Mouse (Mus musculus): ENCODE data around the gene Taf1b. TPM values are rescaled to one million over a fixed set of nuclear protein-coding genes. Genes with fewer than 3 reads are reported as not detected.
"Not testable (repeated sequence)": the region's sequence is repeated elsewhere in the genome, so short reads cannot be mapped to it uniquely, and the experiment has no call there.

Taf1b gene
- polyA plus RNA-seq, 1 experiment from 2014 or later, result 12.8 TPM

DNA sequence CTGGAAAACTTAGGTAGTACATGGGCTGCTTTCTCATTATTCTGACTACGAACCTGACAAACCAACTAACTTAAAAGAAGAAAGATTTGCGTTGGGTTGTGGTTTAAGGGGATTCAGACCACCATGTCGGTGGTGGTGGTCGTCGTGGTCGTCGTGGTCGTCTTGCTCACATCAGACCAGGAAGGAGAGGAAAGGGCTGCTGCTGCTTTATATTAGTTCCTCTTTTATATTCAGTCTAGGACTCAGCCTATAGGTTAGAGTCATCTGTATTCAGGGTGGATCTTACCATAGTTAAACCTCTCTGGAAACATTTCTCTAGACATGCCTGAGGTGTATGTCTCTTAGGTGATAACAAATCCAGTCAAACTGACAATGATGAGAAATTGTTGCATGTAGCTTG lies 19.0 kb downstream of the Taf1b start:
- Histone ChIP-seq H3K4me3 (ENCODE audit: low read depth, low read length) (no peak overlapping the region), H3K36me3 (ENCODE audit: control insufficient read depth, insufficient read depth, low read length) (peaks cover 15% of the 10 kb centered on the region; the same call in 1 of the 2 replicates), H3K4me2 (replicated peaks; ENCODE audit: low read depth) (no peak overlapping the region), H3K9ac (ENCODE audit: low read length) (no peak overlapping the region), H3K27ac (replicated peaks) (no peak overlapping the region), H3K4me1 (replicated peaks; ENCODE audit: control insufficient read depth, insufficient read depth) (no peaks in the 10 kb centered on the region), H3K9me3 (ENCODE audit: control insufficient read depth, low read length) (no peaks in the 10 kb centered on the region), H3K27me3 (ENCODE audit: control insufficient read depth, insufficient read depth, low read length) (no peaks in the 10 kb centered on the region)
- TF ChIP-seq EP300 (optimal IDR thresholded peaks at IDR 0.05), result no peak
- no peak for TF ChIP-seq CTCF (IDR thresholded peaks at IDR 0.05; ENCODE audit: low read depth)
- no peak for DNase-seq (ENCODE audit: low spot score)
- ATAC-seq (ENCODE audit: low FRiP score, low TSS enrichment), result no peak
- 94% methylated on average over 8 of the region's 8 CpGs for WGBS

DNA sequence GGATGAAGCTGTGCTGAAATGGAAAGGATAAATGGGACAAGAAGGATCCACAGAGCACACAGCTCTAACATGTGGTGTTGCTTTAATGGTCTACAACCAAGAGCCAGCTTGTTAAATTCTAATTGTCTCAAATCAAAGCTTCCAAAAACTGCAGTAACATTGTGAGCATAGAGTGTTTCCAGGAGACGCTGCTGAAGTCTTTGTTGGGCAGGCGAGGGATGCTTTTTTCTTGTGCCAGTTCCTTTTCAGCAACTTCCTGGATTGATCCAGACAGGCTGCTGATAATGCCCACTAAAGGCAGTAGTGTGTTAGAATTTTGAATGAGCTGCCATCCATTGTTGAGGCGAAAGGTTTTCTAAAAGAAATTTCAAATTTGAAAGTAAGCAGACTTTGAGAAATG lies 22.9 kb downstream of the Taf1b start:
- Histone ChIP-seq H3K4me2 (replicated peaks; ENCODE audit: low read depth) (no peak overlapping the region), H3K9ac (ENCODE audit: low read length) (no peak overlapping the region), H3K9me3 (ENCODE audit: control insufficient read depth, low read length) (no peaks in the 10 kb centered on the region), H3K4me1 (replicated peaks; ENCODE audit: control insufficient read depth, insufficient read depth) (no peaks in the 10 kb centered on the region), H3K27ac (replicated peaks) (no peak overlapping the region), H3K27me3 (ENCODE audit: control insufficient read depth, insufficient read depth, low read length) (no peaks in the 10 kb centered on the region), H3K4me3 (ENCODE audit: low read depth, low read length) (no peak overlapping the region), H3K36me3 (ENCODE audit: control insufficient read depth, insufficient read depth, low read length) (peaks cover 9% of the 10 kb centered on the region; the same call in 1 of the 2 replicates)
- TF ChIP-seq EP300 (optimal IDR thresholded peaks at IDR 0.05) (no peak), CTCF (IDR thresholded peaks at IDR 0.05; ENCODE audit: low read depth) (no peak)
- WGBS, result 77% methylated on average over 3 of the region's 3 CpGs
- no peak for ATAC-seq (ENCODE audit: low FRiP score, low TSS enrichment)
- DNase-seq (ENCODE audit: low spot score), result no peak

DNA sequence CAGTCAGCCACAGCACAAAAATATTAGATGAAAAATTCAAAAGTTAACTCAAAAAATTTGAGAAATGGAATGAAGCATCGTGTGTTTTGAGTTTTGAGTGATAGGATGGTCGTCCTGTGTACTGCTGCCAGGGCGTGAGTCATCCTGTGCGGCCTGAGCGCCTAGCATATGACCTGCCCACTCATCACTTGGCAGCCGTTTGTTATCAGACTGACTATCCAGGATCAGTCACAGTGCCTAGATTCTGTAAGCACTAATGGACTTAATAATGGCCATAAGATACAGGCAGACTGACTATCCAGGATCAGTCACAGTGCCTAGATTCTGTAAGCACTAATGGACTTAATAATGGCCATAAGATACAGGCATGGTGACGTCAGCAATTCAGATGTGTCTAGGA lies 26.9 kb downstream of the Taf1b start:
- DNase-seq (ENCODE audit: low spot score); ATAC-seq (ENCODE audit: low FRiP score, low TSS enrichment); H3K36me3 ChIP-seq (ENCODE audit: control insufficient read depth, insufficient read depth, low read length); H3K27ac ChIP-seq (replicated peaks); H3K9me3 ChIP-seq (ENCODE audit: control insufficient read depth, low read length); H3K4me3 ChIP-seq (ENCODE audit: low read depth, low read length); H3K4me1 ChIP-seq (replicated peaks; ENCODE audit: control insufficient read depth, insufficient read depth); H3K9ac ChIP-seq (ENCODE audit: low read length); H3K4me2 ChIP-seq (replicated peaks; ENCODE audit: low read depth); H3K27me3 ChIP-seq (ENCODE audit: control insufficient read depth, insufficient read depth, low read length): not testable (repeated sequence)
- 85% methylated on average over 7 of the region's 7 CpGs for WGBS

DNA sequence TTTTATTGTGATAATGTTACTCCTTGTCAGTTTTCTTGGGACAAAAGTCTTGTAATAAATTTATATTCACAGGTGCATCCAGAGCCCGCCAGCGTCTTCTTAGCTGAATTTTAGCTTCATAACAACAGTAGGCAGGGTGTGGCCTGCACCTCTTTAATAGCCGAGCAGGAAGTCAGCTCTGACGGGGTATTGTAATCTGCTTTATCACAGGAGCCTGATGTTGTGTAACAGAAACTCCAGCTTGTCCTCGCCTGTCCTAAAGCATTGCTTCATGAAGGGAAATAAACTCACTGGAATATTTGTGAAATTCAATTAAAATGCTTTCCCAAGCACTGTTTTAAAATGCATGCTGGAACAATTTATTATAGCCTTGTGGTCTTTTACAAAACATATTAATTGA lies 38.2 kb downstream of the Taf1b start:
- DNase-seq (ENCODE audit: low spot score), result no peak
- H3K27me3 ChIP-seq (ENCODE audit: control insufficient read depth, insufficient read depth, low read length), result no peaks in the 10 kb centered on the region
- TF ChIP-seq EP300 (optimal IDR thresholded peaks at IDR 0.05) (no peak), CTCF (IDR thresholded peaks at IDR 0.05; ENCODE audit: low read depth) (no peak)
- H3K36me3 ChIP-seq (ENCODE audit: control insufficient read depth, insufficient read depth, low read length), result peaks cover 2% of the 10 kb centered on the region; the same call in 1 of the 2 replicates
- 48% methylated on average over 5 of the region's 5 CpGs for WGBS
- no peaks in the 10 kb centered on the region for H3K9me3 ChIP-seq (ENCODE audit: control insufficient read depth, low read length)
- no peak overlapping the region for H3K4me2 ChIP-seq (replicated peaks; ENCODE audit: low read depth)
- no peak for ATAC-seq (ENCODE audit: low FRiP score, low TSS enrichment)
- H3K27ac ChIP-seq (replicated peaks), result peak overlapping the region; percentile 61; the same call in 1 of the 2 replicates
- no peak overlapping the region for H3K4me3 ChIP-seq (ENCODE audit: low read depth, low read length)
- H3K9ac ChIP-seq (ENCODE audit: low read length), result no peak overlapping the region
- H3K4me1 ChIP-seq (replicated peaks; ENCODE audit: control insufficient read depth, insufficient read depth), result no peaks in the 10 kb centered on the region

DNA sequence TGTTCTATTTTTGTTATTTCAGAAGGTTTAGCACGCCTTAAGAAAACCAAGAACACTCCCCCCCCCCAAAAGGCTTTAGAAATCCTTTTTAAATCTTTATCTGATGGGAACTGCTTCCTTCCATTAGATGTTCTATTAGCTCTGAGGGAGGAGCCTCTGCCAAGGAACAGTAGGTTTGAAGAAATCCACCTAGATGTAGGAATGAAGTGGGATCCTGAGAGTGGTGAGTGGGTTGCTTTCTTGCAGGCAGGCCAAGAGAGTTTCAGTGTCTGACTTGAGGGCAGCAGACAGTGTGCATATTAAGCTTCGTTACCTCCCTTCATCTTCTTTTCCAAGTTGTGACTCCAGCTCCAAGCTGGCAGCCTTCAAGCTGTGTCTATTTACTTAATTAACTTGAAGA lies 39.0 kb downstream of the Taf1b start:
- DNase-seq (ENCODE audit: low spot score) (no peak), ATAC-seq (ENCODE audit: low FRiP score, low TSS enrichment) (no peak)
- Histone ChIP-seq H3K36me3 (ENCODE audit: control insufficient read depth, insufficient read depth, low read length) (peaks cover 2% of the 10 kb centered on the region; the same call in 1 of the 2 replicates), H3K9me3 (ENCODE audit: control insufficient read depth, low read length) (no peaks in the 10 kb centered on the region), H3K4me2 (replicated peaks; ENCODE audit: low read depth) (no peak overlapping the region), H3K9ac (ENCODE audit: low read length) (no peak overlapping the region), H3K4me3 (ENCODE audit: low read depth, low read length) (no peak overlapping the region), H3K4me1 (replicated peaks; ENCODE audit: control insufficient read depth, insufficient read depth) (no peaks in the 10 kb centered on the region), H3K27ac (replicated peaks) (peak overlapping the region; percentile 61), H3K27me3 (ENCODE audit: control insufficient read depth, insufficient read depth, low read length) (no peaks in the 10 kb centered on the region)
- TF ChIP-seq EP300 (optimal IDR thresholded peaks at IDR 0.05) (no peak), CTCF (IDR thresholded peaks at IDR 0.05; ENCODE audit: low read depth) (no peak)
- WGBS, result 57% methylated on average over 2 of the region's 2 CpGs

DNA sequence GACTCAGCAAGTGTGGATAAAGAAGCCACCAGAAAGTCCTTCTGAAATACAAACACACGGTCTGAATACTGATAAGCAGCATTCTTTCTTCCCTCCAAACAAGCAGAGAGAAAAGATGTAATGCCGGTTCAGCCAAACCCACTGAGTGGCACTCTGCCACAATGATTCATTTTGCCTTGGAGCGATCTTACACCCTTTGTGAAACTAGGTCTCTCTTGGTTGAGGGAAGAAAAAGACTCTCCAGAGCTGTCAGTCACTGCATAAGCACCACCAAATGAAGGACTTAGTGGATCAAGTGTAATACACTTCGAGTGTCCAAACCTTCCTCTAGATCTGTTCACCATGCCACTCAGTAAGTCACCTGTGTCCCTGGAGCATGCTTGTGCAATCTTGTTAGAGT lies 39.8 kb downstream of the Taf1b start:
- no peak for ATAC-seq (ENCODE audit: low FRiP score, low TSS enrichment)
- Histone ChIP-seq H3K4me1 (replicated peaks; ENCODE audit: control insufficient read depth, insufficient read depth) (no peaks in the 10 kb centered on the region), H3K9me3 (ENCODE audit: control insufficient read depth, low read length) (no peaks in the 10 kb centered on the region), H3K4me3 (ENCODE audit: low read depth, low read length) (no peak overlapping the region), H3K27me3 (ENCODE audit: control insufficient read depth, insufficient read depth, low read length) (no peaks in the 10 kb centered on the region), H3K27ac (replicated peaks) (peak overlapping the region; percentile 61), H3K9ac (ENCODE audit: low read length) (no peak overlapping the region), H3K36me3 (ENCODE audit: control insufficient read depth, insufficient read depth, low read length) (peaks cover 2% of the 10 kb centered on the region; the same call in 1 of the 2 replicates), H3K4me2 (replicated peaks; ENCODE audit: low read depth) (no peak overlapping the region)
- no peak for DNase-seq (ENCODE audit: low spot score)
- 52% methylated on average over 4 of the region's 4 CpGs for WGBS
- TF ChIP-seq CTCF (IDR thresholded peaks at IDR 0.05; ENCODE audit: low read depth) (no peak), EP300 (optimal IDR thresholded peaks at IDR 0.05) (no peak)
